Mouse (Mus musculus) adrenal gland, postnatal 25 days (tissue): ENCODE results near the gene Atp5g1. TPM values are rescaled to one million over a fixed set of nuclear protein-coding genes. Genes with fewer than 3 reads are reported as not detected.

Experiments
- DNase-seq: peaks from one replicate; pipeline ENCODE4 v3.0.0; 2021; ENCODE audit warnings: mixed read lengths
- total RNA-seq: library from RNA; stranded (reverse); gene quantifications from 2 replicates; pipeline ENCODE4 v1.2.3, GENCODE M21; 2021

Atp5g1 gene
- total RNA-seq, 1 experiment from 2014 or later: 260 TPM

- no peak for DNase-seq
These were observed 47.3 kb downstream of the Atp5g1 start for GRCm38 (mm10) chr11:96028130-96028529.

- DNase-seq: no peak
These were observed 54.8 kb downstream of the Atp5g1 start for GRCm38 (mm10) chr11:96020622-96021021.

Other genes starting within 250 kb of the Atp5g1 start
- gene Gngt2, start 238.5 kb downstream of the Atp5g1 start, total RNA-seq: 16.2 and 20.1 TPM in 2 replicates
- 15.2 and 16.7 TPM in 2 replicates for gene Abi3, start 233.2 kb downstream of the Atp5g1 start, total RNA-seq
- gene B4galnt2, start 160.8 kb downstream of the Atp5g1 start, total RNA-seq: not detected in 2 replicates
- 3.9 and 5.1 TPM in 2 replicates for gene Igf2bp1, start 69.7 kb downstream of the Atp5g1 start, total RNA-seq
- gene Gip, start 51.1 kb downstream of the Atp5g1 start, total RNA-seq: not detected in 2 replicates
- gene Snf8, start 40.8 kb downstream of the Atp5g1 start, total RNA-seq: 85.0 and 87.0 TPM in 2 replicates
- gene Ube2z, start 10.3 kb downstream of the Atp5g1 start, total RNA-seq: 46.2 and 48.4 TPM in 2 replicates
- not detected in 2 replicates for gene Calcoco2, start 36.3 kb upstream of the Atp5g1 start, total RNA-seq
- gene Ttll6, start 58.1 kb upstream of the Atp5g1 start, total RNA-seq: not detected in 2 replicates
- not detected in 2 replicates for gene Hoxb13, start 118.6 kb upstream of the Atp5g1 start, total RNA-seq
- gene Hoxb9, start 195.8 kb upstream of the Atp5g1 start, total RNA-seq: 202 and 263 TPM in 2 replicates
- 84.9 and 94.6 TPM in 2 replicates for gene Hoxb8, start 206.2 kb upstream of the Atp5g1 start, total RNA-seq
- 54.7 and 58.6 TPM in 2 replicates for gene Hoxb7, start 211.0 kb upstream of the Atp5g1 start, total RNA-seq
- gene Hoxb6, start 216.8 kb upstream of the Atp5g1 start, total RNA-seq: 74.4 and 78.8 TPM in 2 replicates
- 36.5 and 36.8 TPM in 2 replicates for gene Hoxb5, start 227.7 kb upstream of the Atp5g1 start, total RNA-seq
- 27.6 and 31.5 TPM in 2 replicates for gene Hoxb4, start 242.6 kb upstream of the Atp5g1 start, total RNA-seq
- 33.0 and 40.1 TPM in 2 replicates for gene Hoxb3, start 247.7 kb upstream of the Atp5g1 start, total RNA-seq